Mouse (Mus musculus) hematopoietic multipotent progenitor cell, adult 10-12 weeks (in vitro differentiated cells): Measurements from ENCODE around the gene Kdm6a. TPM values are rescaled to one million over a fixed set of nuclear protein-coding genes. Genes with fewer than 3 reads are reported as not detected.

Experiments
- polyA plus RNA-seq: library from polyadenylated mRNA; stranded (reverse); fragments of >175 nt; gene quantifications from 2 replicates; pipeline ENCODE4 v1.2.3, GENCODE M21; 2012; ENCODE audit warnings: low replicate concordance

Gene Kdm6a
- 26.0 and 56.4 TPM in 2 replicates for polyA plus RNA-seq

DNA sequence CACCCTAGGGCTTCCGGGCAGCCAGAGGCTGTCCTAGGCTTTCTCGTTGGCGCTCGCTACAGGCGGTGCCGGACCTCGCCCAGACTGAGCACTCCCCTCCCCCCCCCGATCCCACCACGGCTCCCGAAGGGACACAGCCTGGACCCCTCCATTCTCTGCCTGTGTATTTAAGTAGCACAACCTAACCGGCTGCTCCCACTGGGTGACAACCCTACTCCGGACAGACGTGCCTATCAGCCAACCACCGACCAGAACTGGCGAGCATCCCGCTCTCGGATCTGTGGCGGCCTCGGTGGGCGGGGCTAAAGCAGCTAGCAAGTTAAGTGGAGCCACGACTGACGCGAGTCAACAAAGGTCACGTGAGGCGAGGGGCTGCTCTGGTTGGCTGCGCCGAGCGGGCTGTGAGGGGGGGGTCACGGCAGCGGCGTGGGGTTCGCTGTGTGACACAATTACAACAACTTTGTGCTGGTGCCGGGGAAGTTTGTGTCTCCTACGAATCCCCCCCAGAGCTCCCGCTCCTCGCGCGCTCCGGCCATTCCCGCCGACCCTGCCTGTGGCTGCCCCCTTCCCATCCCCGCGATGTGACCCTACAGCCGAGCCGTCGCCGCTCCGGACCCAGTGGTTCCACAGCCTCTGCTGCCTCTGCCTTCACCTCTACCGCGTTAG is at the start of gene Kdm6a:
Kdm6a (plus strand) TSS at position 384 of the 666 bp plus-strand sequence.

DNA sequence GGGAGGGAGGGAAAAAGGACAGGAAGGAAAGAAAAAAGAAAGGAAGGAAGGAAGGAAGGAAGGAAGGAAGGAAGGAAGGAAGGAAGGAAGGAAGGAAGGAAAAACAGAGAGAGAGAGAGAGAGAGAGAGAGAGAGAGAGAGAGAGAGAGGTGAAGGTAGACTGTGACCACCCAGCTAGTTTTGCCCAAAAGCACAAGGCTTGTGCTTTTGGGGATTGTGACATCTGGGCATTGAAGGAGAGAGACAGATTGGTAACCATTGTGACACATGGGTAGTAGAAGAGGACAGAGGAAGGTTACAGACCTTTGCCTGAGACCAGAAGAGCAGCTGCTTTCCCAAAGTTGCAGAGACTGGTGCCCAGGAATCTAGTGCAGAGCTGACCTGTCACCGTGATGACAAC is 16.8 kb upstream of the Kdm6a start, which contains the start of gene Dusp21:
Dusp21 (plus strand) TSS at position 301 of the 400 bp plus-strand sequence.

Other genes starting within 250 kb of the Kdm6a start
- not detected in 2 replicates for gene Dusp21, start 16.7 kb upstream of the Kdm6a start, polyA plus RNA-seq